Mouse (Mus musculus) urinary bladder, postnatal 10 days (tissue): ENCODE measurements around the gene Bmp7.

Experiments
- DNase-seq: peaks from one replicate; pipeline ENCODE4 v3.0.0; 2022; ENCODE audit warnings: low spot score

Gene Bmp7

DNA sequence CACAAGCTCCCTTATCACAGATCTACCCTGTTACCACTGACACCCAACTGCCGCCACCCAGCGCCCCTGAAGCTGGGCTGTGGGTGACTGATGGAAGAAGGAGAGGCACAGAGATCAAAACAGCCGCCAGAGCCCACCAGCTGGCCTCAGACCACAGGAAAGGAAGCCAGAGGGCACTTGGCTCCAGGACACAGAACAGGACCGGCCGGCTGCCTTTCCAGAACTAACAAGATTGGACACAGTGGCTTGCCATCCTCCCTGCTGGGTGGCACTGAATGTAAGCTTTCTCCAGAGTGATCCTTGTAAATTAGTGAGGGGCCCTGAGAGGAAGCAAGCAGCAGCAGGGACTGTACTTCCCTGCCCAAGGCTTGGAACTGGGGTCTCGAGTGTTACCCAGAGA lies 30.7 kb downstream of the Bmp7 start:
- DNase-seq = no peak

GRCm38 (mm10) chr2:172906146-172906545 lies 34.0 kb downstream of the Bmp7 start:
- DNase-seq = no peak

DNA sequence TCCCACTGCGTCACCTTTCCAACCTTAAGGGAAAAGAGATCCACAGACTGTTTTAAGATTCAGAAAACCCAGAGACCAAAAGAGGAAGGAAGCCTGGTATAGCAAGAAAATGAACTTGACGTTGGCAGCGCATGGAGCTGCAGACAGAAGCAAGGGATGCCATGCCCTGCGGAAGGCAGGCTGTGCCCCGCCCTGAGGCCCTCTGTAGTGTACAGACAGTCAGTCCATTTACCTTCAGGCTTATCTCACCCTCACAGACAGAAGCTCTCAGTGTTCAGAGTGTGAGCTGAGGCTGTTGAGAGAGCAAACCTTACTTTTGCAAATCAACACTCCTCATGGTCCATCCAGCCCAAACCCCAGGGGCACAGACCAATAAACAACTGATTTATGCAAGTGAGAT lies 35.1 kb downstream of the Bmp7 start:
- DNase-seq = no peak

DNA sequence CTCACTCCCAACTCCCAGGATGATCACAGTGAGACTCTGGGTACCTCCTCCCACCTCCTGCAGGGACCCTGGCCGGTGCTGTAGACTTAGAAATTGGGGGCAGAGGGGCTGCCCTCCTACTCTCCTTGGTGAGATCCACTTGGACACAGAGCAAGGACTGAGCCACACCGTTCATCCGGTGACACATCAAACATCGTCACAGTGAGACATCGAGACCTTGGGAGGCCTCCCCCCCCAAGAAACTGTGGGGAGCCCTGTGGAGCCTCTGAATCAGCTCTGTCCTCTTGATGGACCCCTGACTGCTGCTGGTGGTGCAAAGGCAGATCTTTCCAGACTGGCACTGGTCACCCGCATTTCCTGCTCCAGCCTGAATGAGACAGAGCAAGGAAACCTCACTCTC lies 35.5 kb downstream of the Bmp7 start:
- no peak for DNase-seq

DNA sequence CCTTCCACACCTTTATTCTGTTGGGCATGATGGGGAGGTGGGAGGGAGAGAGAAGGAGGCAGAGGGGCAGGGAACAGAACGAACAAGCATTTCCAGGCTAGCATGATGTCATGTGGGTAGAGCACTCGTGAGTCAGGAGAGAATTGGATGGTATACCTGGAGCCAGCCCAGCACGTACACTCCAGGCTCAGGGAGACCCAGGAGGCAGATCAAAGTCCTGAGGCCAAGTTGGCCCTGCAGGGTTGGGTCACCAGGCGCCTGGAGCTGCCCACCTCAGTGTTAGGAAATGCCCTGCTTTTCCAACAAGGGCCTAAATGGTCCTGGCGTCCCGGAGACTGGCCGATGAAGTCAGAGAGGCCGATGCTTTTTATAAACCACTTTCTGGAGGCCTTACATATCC lies 36.6 kb downstream of the Bmp7 start:
- DNase-seq = no peak

- DNase-seq = no peak
Measured at GRCm38 (mm10) chr2:172900954-172901701, 39.0 kb downstream of the Bmp7 start.

- no peak for DNase-seq
Measured at GRCm38 (mm10) chr2:172889756-172890443, 50.2 kb downstream of the Bmp7 start.

GRCm38 (mm10) chr2:172889222-172889621 lies 50.9 kb downstream of the Bmp7 start:
- DNase-seq = no peak

DNA sequence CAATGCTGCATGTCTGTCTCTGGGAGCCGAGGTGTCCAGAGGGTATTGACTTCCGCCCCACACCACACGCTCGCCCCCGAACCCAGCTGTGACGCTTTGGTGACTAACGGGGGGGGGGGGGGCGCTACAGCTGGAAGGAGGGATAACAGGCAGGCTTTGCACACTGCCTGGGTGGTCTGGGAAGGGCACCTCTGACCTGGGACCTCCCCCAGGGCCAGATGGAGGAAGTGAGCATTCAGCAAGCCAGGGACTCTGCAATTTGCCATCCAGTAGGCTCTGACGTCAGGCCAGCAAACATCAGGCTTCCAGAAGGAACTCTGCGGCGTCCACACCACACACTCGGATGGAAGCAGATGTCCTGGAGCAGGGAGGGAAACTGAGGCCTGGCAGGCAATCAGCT lies 52.0 kb downstream of the Bmp7 start:
- DNase-seq = no peak

- DNase-seq = no peak
Measured at GRCm38 (mm10) chr2:172885861-172886260, 54.3 kb downstream of the Bmp7 start.

DNA sequence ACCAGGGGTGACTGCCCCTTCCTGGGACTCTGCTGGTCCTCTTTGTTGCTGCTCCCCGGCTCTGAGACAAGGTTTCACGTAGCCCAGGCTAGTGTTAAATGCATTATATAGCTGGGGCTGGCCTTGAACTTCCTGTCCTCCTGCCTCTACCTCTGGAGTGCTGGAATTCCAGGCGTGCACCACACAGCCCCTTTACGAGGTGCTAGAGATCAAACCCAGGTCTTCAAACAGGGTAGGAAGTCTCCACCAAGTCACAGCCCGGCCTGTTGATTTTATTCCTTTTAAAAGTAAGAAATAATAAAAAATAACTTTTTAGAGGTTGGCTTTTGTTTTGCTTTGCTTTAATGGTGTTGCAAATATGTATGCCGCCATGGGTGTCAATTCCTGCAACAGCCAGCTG lies 55.5 kb downstream of the Bmp7 start:
- DNase-seq = no peak

- no peak for DNase-seq
Measured at GRCm38 (mm10) chr2:172875201-172875600, 64.9 kb downstream of the Bmp7 start.

- DNase-seq = no peak
Measured at GRCm38 (mm10) chr2:172866356-172866755, 73.8 kb downstream of the Bmp7 start.

DNA sequence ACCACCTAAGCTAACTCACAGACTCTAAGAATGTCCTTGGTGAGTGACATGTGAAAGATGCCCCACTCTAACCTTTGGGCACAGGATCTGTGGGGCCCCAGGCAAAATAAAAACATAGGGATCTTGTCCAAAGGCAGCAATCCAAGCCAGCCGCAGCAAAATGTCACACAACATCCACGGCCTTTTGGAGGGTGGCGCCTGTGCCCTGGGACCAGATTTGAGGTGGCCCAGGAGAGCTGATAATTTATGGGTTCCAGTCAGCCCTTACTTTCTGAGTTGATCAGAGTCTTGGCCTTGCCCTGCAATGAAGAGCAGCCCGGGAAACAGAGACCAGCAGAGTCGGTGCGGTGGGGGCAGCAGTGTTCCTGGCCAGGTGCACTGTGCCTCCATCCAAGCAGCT lies 75.0 kb downstream of the Bmp7 start:
- no peak for DNase-seq

DNA sequence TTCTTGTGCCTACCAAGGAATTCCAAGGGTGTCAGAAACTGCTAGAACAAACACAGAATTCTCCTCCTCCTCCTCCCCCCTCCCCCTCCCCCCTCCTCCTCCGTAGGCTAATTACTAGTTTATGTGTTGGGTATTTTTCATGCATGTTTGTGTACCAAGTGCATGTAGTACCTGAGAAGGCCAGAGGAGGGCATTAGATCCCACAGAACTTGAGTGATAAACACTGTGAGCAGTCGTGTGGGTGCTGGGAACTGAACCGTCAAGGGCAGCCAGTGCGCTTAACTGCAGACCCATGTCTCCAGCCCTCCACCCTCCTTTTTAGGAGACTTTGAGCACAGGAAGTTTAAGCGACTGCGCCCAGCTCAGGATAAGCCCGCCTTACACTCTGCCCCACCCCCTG lies 75.6 kb downstream of the Bmp7 start:
- DNase-seq = no peak

DNA sequence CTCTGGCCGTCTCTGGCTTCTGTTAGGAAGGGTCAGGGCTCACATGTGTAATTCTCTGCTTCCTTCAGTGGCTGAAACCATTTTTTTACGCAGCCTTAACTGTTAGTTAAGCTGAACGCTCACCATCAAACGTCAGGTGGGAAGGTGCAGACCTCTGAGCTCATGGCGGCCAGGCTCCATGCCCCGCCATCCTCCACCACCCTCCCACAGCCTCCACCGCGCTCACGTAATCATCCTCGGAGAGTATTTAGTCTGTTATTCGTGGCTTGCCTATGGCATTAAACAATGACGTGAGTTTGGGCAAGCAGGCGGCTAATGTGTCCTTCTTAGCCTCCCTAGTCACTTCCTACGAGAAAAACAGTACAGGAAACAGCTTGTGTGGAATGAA lies 76.7 kb downstream of the Bmp7 start:
- no peak for DNase-seq

DNA sequence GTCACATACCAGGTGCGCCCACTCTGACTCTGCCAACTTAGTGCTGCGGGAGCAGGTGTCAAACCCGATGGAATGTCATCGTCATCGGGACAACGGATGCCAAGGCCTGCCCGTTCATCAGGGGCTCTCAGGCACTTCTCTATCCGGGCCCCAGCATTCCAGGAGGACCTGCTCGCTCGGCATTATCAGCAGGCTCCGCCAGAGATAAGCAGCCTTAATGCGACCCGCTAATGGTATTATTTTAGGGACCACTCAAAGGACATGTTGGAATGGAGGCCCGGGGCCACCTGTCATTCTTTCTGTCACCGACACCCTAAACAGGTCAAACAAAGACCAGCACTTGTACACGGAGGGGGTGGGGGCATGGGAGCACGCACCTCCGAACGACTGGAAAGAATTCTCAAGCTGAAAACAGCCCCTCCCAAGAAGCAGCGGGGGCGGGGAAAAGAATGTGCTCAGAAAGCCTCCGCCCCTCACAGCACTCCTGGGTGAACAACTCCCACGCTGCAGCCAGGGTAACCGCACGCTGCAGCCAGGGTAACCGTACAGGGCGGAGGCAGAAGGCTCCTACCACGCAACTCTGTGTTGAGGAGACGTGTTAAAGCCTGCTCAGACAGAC lies 77.2 kb downstream of the Bmp7 start:
- DNase-seq = no peak

- DNase-seq = no peak
Measured at GRCm38 (mm10) chr2:172862424-172862823, 77.7 kb downstream of the Bmp7 start.

- DNase-seq = no peak
Measured at GRCm38 (mm10) chr2:172861590-172861989, 78.5 kb downstream of the Bmp7 start.

DNA sequence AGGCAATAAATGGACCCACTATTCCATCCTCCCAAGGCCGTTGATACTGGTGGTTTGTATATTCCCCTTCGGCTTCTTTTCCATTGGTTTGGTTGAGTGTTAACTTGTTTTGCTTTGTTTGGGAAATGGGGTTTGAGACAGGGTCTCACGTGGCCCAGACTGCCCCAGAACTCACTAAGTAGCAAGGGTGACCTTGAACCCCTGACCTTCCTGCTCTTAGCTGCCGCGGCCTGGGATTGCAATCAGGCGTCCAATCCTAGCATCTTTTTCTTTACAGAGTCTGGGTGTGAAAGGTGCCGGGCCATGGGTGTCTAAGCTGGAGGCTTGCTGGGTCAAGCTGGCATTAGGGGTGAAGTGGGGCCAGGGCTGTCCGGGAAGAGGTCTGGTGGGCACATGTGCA lies 79.5 kb downstream of the Bmp7 start:
- DNase-seq = no peak

DNA sequence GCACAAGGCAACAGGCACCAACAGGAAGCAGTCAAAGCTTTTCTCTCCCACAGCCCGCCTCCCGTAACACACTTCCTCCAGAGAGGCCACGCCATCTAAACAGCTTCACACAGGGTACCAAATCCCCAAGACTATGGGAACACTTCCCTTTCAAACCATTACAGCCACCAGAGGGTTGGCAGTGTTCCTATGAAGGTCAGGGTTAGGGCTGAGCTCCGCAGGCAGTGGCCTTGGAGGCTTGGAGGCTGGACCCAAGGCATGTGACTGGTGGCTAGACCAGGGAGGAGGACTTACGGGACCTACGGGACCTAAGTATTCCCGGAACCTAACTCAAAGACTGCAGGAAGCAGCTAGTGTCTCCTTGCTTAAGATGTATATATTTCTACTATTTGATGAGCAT lies 80.0 kb downstream of the Bmp7 start:
- DNase-seq = no peak

DNA sequence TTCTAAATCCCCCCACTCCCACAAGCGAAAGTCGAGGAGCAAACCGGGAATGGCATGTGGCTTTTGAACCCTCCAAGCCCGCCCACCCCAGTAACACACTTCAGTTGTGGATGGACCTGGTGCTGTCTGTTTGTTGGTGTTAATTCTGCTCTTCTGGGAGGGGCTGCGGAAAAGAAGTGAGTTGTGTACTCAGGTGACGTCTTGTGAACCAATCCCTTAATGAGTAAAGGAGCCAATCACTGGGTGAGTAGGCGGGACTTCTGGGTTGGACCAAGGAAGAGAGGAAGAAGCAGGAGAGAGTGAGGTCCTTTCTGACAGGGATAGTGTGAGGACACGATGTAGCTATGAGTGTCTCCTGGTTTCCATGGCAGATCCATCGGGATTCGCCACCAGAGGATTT lies 83.1 kb downstream of the Bmp7 start:
- no peak for DNase-seq

DNA sequence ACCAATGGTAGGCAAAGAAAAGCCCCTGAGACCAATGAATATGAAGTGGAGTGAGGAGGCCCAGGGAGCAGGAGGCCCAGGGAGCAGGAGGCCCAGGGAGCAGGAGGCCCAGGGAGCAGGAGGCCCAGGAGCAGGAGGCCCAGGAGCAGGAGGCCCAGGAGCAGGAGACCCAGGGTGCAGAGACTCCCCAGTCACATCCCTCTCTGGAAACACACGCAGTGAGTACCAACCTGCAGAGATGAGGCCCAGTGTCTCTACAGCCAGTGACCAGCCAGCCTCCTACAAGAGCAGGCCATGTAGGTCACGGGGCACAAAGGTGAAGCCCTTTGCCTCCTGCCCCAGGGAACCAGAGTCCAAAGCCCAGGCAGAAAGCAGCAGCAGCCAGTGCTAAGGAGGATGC lies 83.6 kb downstream of the Bmp7 start:
- DNase-seq = no peak

DNA sequence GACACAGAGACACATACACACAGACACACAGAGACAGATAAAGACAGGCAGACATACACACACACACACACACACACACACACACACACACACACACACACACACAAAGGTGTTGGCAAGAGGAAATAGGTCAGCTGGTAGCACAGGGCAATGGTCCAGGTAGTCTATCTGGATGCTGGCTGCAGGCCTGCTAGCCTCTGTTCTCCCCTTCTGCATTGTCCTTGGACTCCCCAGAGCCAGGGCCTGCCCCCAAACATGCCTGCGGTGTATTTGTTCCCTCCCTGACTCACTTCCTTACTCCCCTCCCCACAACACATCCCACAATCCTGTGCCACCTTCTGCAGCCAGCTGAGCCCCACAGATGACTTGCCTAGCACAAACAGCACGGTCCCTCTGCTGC lies 86.0 kb downstream of the Bmp7 start:
- no peak for DNase-seq
